Mouse (Mus musculus) embryonic facial prominence, embryonic 11.5 days (tissue): ENCODE data around the gene Efhd1. TPM values are rescaled to one million over a fixed set of nuclear protein-coding genes. Genes with fewer than 3 reads are reported as not detected.
A peak's percentile ranks its signal among the peaks of the same experiment; 100 is the strongest.

ENCODE experiments used
- ATAC-seq: fragments of 200-750 bp; cut with Nextera tagmentation; replicated peaks from 2 replicates; pipeline ENCODE4 v1.8.0; 2017; ENCODE audit warnings: low read depth; ENCODE audit not compliant: insufficient number of reproducible peaks, low FRiP score, low TSS enrichment
- DNase-seq: peaks from one replicate; pipeline ENCODE4 v3.0.0-alpha.2; 2015; ENCODE audit warnings: low spot score
- H3K27ac ChIP-seq: fragments of 300-500 bp; sonication (generic); replicated peaks from 2 replicates; pipeline ENCODE4 v1.5.1; 2014; ENCODE audit warnings: mild to moderate bottlenecking, low read depth, low read length, control low read depth
- H3K27me3 ChIP-seq: fragments of 300-500 bp; sonication (generic); 2 replicates; pipeline ENCODE4 v1.6.1; 2014; ENCODE audit warnings: mild to moderate bottlenecking, low read length, moderate library complexity, mixed read lengths; ENCODE audit not compliant: control insufficient read depth, insufficient read depth
- H3K36me3 ChIP-seq: fragments of 300-500 bp; sonication (generic); replicated peaks from 2 replicates; pipeline ENCODE4 v1.6.1; 2014; ENCODE audit warnings: low read depth, mild to moderate bottlenecking, low read length, moderate library complexity, mixed read lengths; ENCODE audit not compliant: control insufficient read depth, insufficient read depth
- H3K4me1 ChIP-seq: fragments of 300-500 bp; sonication (generic); 2 replicates; pipeline ENCODE4 v1.6.1; 2014; ENCODE audit warnings: low read length, mixed read lengths; ENCODE audit not compliant: control insufficient read depth, insufficient read depth
- H3K4me2 ChIP-seq: fragments of 300-500 bp; sonication (generic); 2 replicates; pipeline ENCODE4 v1.6.1; 2014; ENCODE audit warnings: low read depth, mild to moderate bottlenecking, control low read depth, low read length, moderate library complexity
- H3K4me3 ChIP-seq: fragments of 300-500 bp; sonication (generic); 2 replicates; pipeline ENCODE4 v1.5.1; 2014; ENCODE audit warnings: low read depth, low read length, control low read depth
- H3K9ac ChIP-seq: fragments of 300-500 bp; sonication (generic); replicated peaks from 2 replicates; pipeline ENCODE4 v1.6.1; 2014; ENCODE audit warnings: mild to moderate bottlenecking, control low read depth, low read length
- H3K9me3 ChIP-seq: fragments of 300-500 bp; sonication (generic); replicated peaks from 2 replicates; pipeline ENCODE4 v1.6.1; 2016; ENCODE audit warnings: mild to moderate bottlenecking, low read length, inconsistent platforms, mixed read lengths; ENCODE audit not compliant: control insufficient read depth
- WGBS: fragments of 180-500 bp; shearing (Covaris S2); extraction: QIAGEN DNeasy Blood & Tissue Kit; methylation state at CpG from one replicate; pipeline ENCODE4 v1.1.7; 2014; 5-methylcytosine and 5-hydroxymethylcytosine counted together
- polyA plus RNA-seq: library from polyadenylated mRNA; unstranded; fragments of >200 nt; fragmentation: Nextera tagmentation; extraction: Ambion mirVana; gene quantifications from 2 replicates; pipeline ENCODE4 v1.2.1, GENCODE M21; 2014

Efhd1 gene
- polyA plus RNA-seq, 1 experiment from 2014 or later, result 1.1 TPM

GRCm38 (mm10) chr1:87239056-87239455 lies 25.1 kb upstream of the Efhd1 start:
- Histone ChIP-seq H3K4me1 (no peaks in the 10 kb centered on the region), H3K4me3 (no peak overlapping the region), H3K27ac (no peak overlapping the region), H3K4me2 (no peak overlapping the region), H3K9ac (no peak overlapping the region), H3K9me3 (no peaks in the 10 kb centered on the region), H3K27me3 (no peaks in the 10 kb centered on the region), H3K36me3 (no peaks in the 10 kb centered on the region)
- no peak for DNase-seq
- 72% methylated on average over 8 of the region's 8 CpGs for WGBS
- ATAC-seq, result no peak

- H3K4me1 ChIP-seq, result no peaks in the 10 kb centered on the region
- no peaks in the 10 kb centered on the region for H3K9me3 ChIP-seq
- no peaks in the 10 kb centered on the region for H3K36me3 ChIP-seq
- no peak overlapping the region for H3K27ac ChIP-seq
- H3K27me3 ChIP-seq, result no peaks in the 10 kb centered on the region
- no peak for ATAC-seq
- H3K4me2 ChIP-seq, result no peak overlapping the region
- no peak for DNase-seq
- H3K9ac ChIP-seq, result no peak overlapping the region
- H3K4me3 ChIP-seq, result no peak overlapping the region
- 90% methylated on average over 8 of the region's 8 CpGs for WGBS
Measured at GRCm38 (mm10) chr1:87243021-87243420, 21.1 kb upstream of the Efhd1 start.

- H3K9ac ChIP-seq, result no peak overlapping the region
- DNase-seq, result no peak
- no peak overlapping the region for H3K4me2 ChIP-seq
- 49% methylated on average over 1 of the region's 1 CpGs for WGBS
- no peak overlapping the region for H3K27ac ChIP-seq
- no peaks in the 10 kb centered on the region for H3K27me3 ChIP-seq
- no peak for ATAC-seq
- H3K9me3 ChIP-seq, result no peaks in the 10 kb centered on the region
- H3K36me3 ChIP-seq, result no peaks in the 10 kb centered on the region
- H3K4me1 ChIP-seq, result no peaks in the 10 kb centered on the region
- H3K4me3 ChIP-seq, result no peak overlapping the region
Measured at GRCm38 (mm10) chr1:87245430-87245829, 18.7 kb upstream of the Efhd1 start.

- Histone ChIP-seq H3K9ac (no peak overlapping the region), H3K9me3 (no peaks in the 10 kb centered on the region), H3K36me3 (no peaks in the 10 kb centered on the region), H3K4me2 (no peak overlapping the region; the same call in 1 of the 2 replicates), H3K4me1 (no peaks in the 10 kb centered on the region), H3K27me3 (no peaks in the 10 kb centered on the region), H3K27ac (no peak overlapping the region), H3K4me3 (no peak overlapping the region)
- WGBS, result 25% methylated on average over 22 of the region's 22 CpGs
- peak; percentile 90 for ATAC-seq
- DNase-seq, result peak; percentile 86
Measured at GRCm38 (mm10) chr1:87245929-87246815, 18.0 kb upstream of the Efhd1 start.

- WGBS, result 55% methylated on average over 5 of the region's 5 CpGs
- Histone ChIP-seq H3K36me3 (no peaks in the 10 kb centered on the region), H3K4me1 (no peaks in the 10 kb centered on the region), H3K9me3 (no peaks in the 10 kb centered on the region), H3K27ac (no peak overlapping the region), H3K9ac (no peak overlapping the region), H3K4me3 (no peak overlapping the region), H3K27me3 (no peaks in the 10 kb centered on the region), H3K4me2 (no peak overlapping the region)
- DNase-seq, result peak; percentile 8
- no peak for ATAC-seq
Measured at GRCm38 (mm10) chr1:87252040-87252609, 12.0 kb upstream of the Efhd1 start.

GRCm38 (mm10) chr1:87255173-87255572 lies 9.0 kb upstream of the Efhd1 start:
- Histone ChIP-seq H3K4me3 (no peak overlapping the region), H3K27me3 (peaks cover 9% of the 10 kb centered on the region; the same call in 1 of the 2 replicates), H3K27ac (no peak overlapping the region), H3K9ac (no peak overlapping the region), H3K4me2 (no peak overlapping the region), H3K9me3 (no peaks in the 10 kb centered on the region), H3K36me3 (no peaks in the 10 kb centered on the region), H3K4me1 (no peaks in the 10 kb centered on the region)
- WGBS, result 60% methylated on average over 4 of the region's 4 CpGs
- DNase-seq (no peak), ATAC-seq (no peak)

- Histone ChIP-seq H3K4me3 (no peak overlapping the region), H3K36me3 (no peaks in the 10 kb centered on the region), H3K9me3 (no peaks in the 10 kb centered on the region), H3K4me1 (no peaks in the 10 kb centered on the region), H3K9ac (no peak overlapping the region), H3K4me2 (no peak overlapping the region), H3K27ac (no peak overlapping the region), H3K27me3 (peaks cover 14% of the 10 kb centered on the region)
- no peak for DNase-seq
- 18% methylated on average over 11 of the region's 11 CpGs for whole genome bisulfite sequencing
- no peak for ATAC-seq
Measured at GRCm38 (mm10) chr1:87257691-87258090, 6.5 kb upstream of the Efhd1 start.

- Histone ChIP-seq H3K4me1 (no peaks in the 10 kb centered on the region), H3K4me2 (no peak overlapping the region), H3K36me3 (no peaks in the 10 kb centered on the region), H3K9ac (no peak overlapping the region), H3K27me3 (peaks cover 19% of the 10 kb centered on the region), H3K27ac (no peak overlapping the region), H3K4me3 (no peak overlapping the region), H3K9me3 (no peaks in the 10 kb centered on the region)
- no peak for DNase-seq
- whole genome bisulfite sequencing, result 12% methylated on average over 14 of the region's 14 CpGs
- ATAC-seq, result no peak
Measured at GRCm38 (mm10) chr1:87258484-87258883, 5.7 kb upstream of the Efhd1 start.
